Mouse (Mus musculus) testis, adult 2 months (tissue): ENCODE measurements at regions not wholly inside any gene's neighbourhood (a gene's known extent, or its start where the extent isn't known, plus 50 kb on each side); places are given as distances from the start of the nearest gene placed in this dataset.

ENCODE experiments used
- CTCF ChIP-seq: fragments of 200-500 bp; IDR thresholded peaks from 2 replicates; pipeline ENCODE4 v1.5.1; 2012; ENCODE audit warnings: low read depth, mild to moderate bottlenecking, inconsistent platforms, low read length, moderate library complexity; ENCODE audit not compliant: control insufficient read depth, insufficient read depth, insufficient replicate concordance
- POLR2A ChIP-seq: fragments of 200-500 bp; IDR thresholded peaks from 2 replicates; pipeline ENCODE4 v1.6.1; 2012; ENCODE audit warnings: low read depth, mild to moderate bottlenecking, inconsistent platforms, low read length, moderate library complexity; ENCODE audit not compliant: control insufficient read depth

- TF ChIP-seq CTCF (no peak), POLR2A (no peak)
These were observed 144.4 kb upstream of the Slc35f3 start for GRCm38 (mm10) chr8:126153955-126154354.
